Mouse (Mus musculus) heart, postnatal 0 days (tissue): ENCODE measurements at regions not wholly inside any gene's neighbourhood (a gene's known extent, or its start where the extent isn't known, plus 50 kb on each side); places are given as distances from the start of the nearest gene placed in this dataset.

Experiments used
- CTCF ChIP-seq: IDR thresholded peaks from 2 replicates; pipeline ENCODE4 v1.5.1; 2016; ENCODE audit warnings: antibody characterized with exemption, control low read depth, low read depth
- EP300 ChIP-seq: IDR thresholded peaks from 2 replicates; pipeline ENCODE4 v1.6.1; 2016; ENCODE audit warnings: antibody characterized with exemption, low read depth

DNA sequence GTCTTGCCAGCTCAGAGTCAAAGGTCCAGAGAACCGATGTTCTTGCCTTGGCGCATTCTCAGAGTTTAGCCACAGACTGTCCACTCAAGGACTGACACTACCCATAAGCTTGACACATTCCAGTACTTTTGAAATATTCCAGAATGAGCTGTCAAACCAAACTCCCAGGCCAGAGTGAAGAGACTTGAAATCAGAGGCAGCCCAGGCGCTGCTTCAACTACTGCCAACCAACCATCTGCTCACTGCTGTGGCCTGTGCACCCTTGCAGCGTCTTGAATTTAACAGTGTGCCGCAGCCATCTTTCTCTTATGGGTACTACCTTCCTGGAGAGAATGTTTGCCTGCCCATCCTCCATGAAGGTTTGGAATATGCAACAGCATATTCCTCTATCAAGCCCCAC, 642.7 kb upstream of the Intu start:
- no peak for TF ChIP-seq CTCF
- TF ChIP-seq EP300: no peak
